Mouse (Mus musculus): ENCODE measurements around the gene Smarca2. TPM values are rescaled to one million over a fixed set of nuclear protein-coding genes. Genes with fewer than 3 reads are reported as not detected.

The Smarca2 gene
- polyA plus RNA-seq, 1 experiment = 2.0 TPM

DNA sequence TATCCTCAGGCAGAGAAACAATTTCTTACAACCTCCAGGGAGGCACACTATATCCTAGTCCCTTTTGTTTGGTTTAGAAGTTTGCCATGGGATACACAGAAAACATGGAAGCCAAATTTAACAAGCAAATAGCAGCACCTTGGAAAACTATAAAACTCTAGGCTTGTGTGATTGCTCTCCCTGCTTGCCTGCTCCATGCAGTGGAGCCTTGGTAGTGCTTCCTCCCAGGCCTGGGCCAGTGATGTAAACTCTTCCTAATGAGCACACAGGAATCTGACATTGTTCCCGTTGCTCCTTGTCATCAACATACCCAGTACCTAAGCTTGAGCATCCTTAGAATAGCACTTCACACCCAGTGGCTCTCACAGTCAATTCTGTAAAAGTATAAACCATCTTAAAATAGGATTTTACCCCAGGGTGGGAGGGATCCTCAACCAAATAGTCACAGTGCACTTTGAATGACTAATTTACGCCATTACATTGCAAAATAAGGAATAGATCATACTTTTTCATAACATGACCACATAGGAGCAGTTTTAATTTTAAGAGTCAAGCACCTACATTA, 1.5 kb upstream of the Smarca2 start:
- H3K4me3 ChIP-seq = peak overlapping the region; percentile 38
- H3ac ChIP-seq (ENCODE audit: control insufficient read depth, insufficient read length) = no peak overlapping the region
- no peaks in the 10 kb centered on the region for H3K79me2 ChIP-seq (ENCODE audit: control insufficient read depth, insufficient read depth)
- no peaks in the 10 kb centered on the region for H3K36me3 ChIP-seq (ENCODE audit: control insufficient read depth, insufficient read depth)
- no peak for TF ChIP-seq REST (IDR thresholded peaks at IDR 0.05; ENCODE audit: insufficient read depth, insufficient read length)
- TF ChIP-seq POLR2AphosphoS2 (IDR thresholded peaks at IDR 0.05; ENCODE audit: insufficient read length, low read depth) = no peak
- no peak for TF ChIP-seq POLR2A (IDR thresholded peaks at IDR 0.05; ENCODE audit: insufficient read length, low read depth)
- no peak for TF ChIP-seq CEBPB (IDR thresholded peaks at IDR 0.05; ENCODE audit: insufficient read depth, poor library complexity, severe bottlenecking)
- TF ChIP-seq USF1 (IDR thresholded peaks at IDR 0.05; ENCODE audit: low read depth) = no peak
- no peak for TF ChIP-seq SRF (IDR thresholded peaks at IDR 0.05; ENCODE audit: control insufficient read depth, insufficient read length, low read depth)
- TF ChIP-seq TCF3 (IDR thresholded peaks at IDR 0.05; ENCODE audit: insufficient read length, low read depth) = no peak
- TF ChIP-seq MAX (IDR thresholded peaks at IDR 0.05; ENCODE audit: low read depth) = no peak
- peaks cover 31% of the 10 kb centered on the region for H3K27me3 ChIP-seq (ENCODE audit: control insufficient read depth, insufficient read depth, insufficient read length)
- peak overlapping the region; percentile 89 for H3K4me2 ChIP-seq (ENCODE audit: low read depth)

DNA sequence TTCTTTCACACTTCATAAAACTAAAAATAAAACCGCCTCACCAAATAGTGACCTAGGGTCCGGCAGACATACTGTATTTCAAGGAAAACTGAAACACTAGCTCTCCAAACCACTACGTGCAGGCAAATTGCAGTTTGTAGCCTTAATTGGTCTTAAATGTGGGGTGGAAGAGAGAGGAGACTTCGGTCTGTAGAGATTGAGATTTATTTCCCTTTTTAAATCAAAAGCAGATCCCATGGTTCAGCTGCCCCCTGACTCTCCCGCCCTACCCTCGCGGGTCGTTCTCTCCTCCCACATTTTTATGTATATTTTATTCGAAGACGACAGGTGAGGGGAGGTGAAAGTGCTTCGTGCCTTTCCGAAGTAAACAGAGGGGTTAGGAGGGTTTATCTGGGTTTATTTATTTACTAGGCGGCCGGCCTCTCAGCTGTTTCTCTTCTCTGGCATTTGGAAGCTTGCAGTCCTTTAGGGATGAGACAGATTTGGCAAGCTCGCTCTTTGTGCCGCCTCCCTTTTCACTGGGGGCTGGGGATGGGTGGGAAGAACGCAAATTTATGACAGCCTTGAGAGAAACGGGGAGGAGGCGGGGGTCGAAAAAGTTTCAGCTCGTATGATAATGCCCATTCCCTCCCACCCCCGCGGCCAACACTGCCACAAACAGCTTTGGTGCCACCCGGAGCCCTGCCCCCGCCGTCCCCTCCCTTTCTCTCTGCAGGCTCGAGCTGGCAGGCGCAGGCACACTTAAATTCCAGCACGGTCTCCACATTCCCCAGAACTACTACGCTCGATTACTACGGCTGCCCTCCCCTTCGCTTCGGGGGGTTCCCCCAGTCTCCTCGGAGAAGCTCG, 720 bp upstream of the Smarca2 start:
- TF ChIP-seq MAX (IDR thresholded peaks at IDR 0.05; ENCODE audit: low read depth) (no peak), USF1 (IDR thresholded peaks at IDR 0.05; ENCODE audit: low read depth) (no peak), MYOG (IDR thresholded peaks at IDR 0.05; ENCODE audit: control insufficient read depth in 1 of 3, insufficient read depth in 1 of 3, insufficient read length in 2 of 3, low read depth in 2 of 3) (no peak), SRF (IDR thresholded peaks at IDR 0.05; ENCODE audit: control insufficient read depth, insufficient read length, low read depth) (no peak), TCF3 (IDR thresholded peaks at IDR 0.05; ENCODE audit: insufficient read length, low read depth) (no peak), TCF12 (IDR thresholded peaks at IDR 0.05; ENCODE audit: insufficient read depth, poor library complexity, severe bottlenecking) (no peak)
- Histone ChIP-seq H3K4me2 (ENCODE audit: low read depth) (peak overlapping the region; percentile 89), H3K79me2 (ENCODE audit: control insufficient read depth, insufficient read depth) (no peaks in the 10 kb centered on the region), H3K36me3 (ENCODE audit: control insufficient read depth, insufficient read depth) (no peaks in the 10 kb centered on the region), H3ac (ENCODE audit: control insufficient read depth, insufficient read length) (peak overlapping the region; percentile 51), H3K27me3 (ENCODE audit: control insufficient read depth, insufficient read depth, insufficient read length) (peaks cover 31% of the 10 kb centered on the region), H3K4me3 (peak overlapping the region; percentile 38)

DNA sequence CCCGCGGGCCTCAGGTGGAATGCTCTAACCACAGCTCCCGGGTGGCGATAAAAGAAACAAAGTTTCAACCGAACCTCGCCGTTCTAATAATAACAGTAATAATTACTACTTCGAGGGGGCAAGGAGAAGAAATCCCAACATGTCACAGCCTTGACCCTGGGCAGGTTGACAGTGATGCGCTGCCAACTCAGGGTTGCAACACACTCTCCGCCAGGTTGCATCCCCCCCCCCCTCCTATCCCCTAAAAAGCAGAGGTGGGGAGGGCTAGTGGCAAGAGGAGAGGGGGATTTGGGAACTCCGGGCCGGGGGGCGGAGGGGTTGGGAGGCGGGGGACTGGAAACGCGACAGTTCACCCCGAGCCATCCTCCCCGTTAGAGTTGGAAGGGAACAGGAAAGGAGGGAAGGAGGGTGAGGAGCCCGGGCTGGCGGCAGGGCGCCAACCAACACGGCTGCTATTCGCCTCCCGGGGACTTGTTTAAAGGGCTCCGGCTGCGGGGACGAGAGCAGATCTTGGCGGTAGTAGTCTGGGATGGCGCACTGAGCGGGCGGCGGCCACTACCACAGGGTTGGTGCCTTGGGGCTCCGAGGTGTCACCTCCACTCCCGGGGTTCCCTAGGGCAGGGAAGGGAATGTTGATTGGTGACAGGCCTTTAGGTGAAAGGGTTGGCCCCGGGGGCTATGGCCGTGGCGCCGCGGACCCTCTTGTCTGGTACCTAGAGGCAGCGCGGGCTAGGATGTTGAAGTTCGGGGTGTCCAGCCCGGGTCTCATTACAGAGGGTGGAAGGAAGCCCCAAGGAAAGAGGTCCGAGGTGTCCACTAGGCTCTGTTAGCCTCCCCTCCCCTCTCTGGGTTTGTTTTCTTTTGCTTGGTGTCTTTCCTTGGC, 829 bp downstream of the Smarca2 start:
- Histone ChIP-seq H3K36me3 (ENCODE audit: control insufficient read depth, insufficient read depth) (no peaks in the 10 kb centered on the region), H3ac (ENCODE audit: control insufficient read depth, insufficient read length) (no peak overlapping the region), H3K27me3 (ENCODE audit: control insufficient read depth, insufficient read depth, insufficient read length) (peaks cover 28% of the 10 kb centered on the region), H3K4me3 (peak overlapping the region; percentile 38), H3K79me2 (ENCODE audit: control insufficient read depth, insufficient read depth) (no peaks in the 10 kb centered on the region), H3K4me2 (ENCODE audit: low read depth) (peak overlapping the region; percentile 94)
- TF ChIP-seq CEBPB (IDR thresholded peaks at IDR 0.05; ENCODE audit: insufficient read depth, poor library complexity, severe bottlenecking) (no peak), TCF12 (IDR thresholded peaks at IDR 0.05; ENCODE audit: insufficient read depth, poor library complexity, severe bottlenecking) (no peak), TCF3 (IDR thresholded peaks at IDR 0.05; ENCODE audit: insufficient read length, low read depth) (no peak), MAX (IDR thresholded peaks at IDR 0.05; ENCODE audit: low read depth) (no peak), MYOG (IDR thresholded peaks at IDR 0.05; ENCODE audit: control insufficient read depth in 1 of 3, insufficient read depth in 1 of 3, insufficient read length in 2 of 3, low read depth in 2 of 3) (no peak), E2F4 (IDR thresholded peaks at IDR 0.05; ENCODE audit: insufficient read depth) (no peak)

DNA sequence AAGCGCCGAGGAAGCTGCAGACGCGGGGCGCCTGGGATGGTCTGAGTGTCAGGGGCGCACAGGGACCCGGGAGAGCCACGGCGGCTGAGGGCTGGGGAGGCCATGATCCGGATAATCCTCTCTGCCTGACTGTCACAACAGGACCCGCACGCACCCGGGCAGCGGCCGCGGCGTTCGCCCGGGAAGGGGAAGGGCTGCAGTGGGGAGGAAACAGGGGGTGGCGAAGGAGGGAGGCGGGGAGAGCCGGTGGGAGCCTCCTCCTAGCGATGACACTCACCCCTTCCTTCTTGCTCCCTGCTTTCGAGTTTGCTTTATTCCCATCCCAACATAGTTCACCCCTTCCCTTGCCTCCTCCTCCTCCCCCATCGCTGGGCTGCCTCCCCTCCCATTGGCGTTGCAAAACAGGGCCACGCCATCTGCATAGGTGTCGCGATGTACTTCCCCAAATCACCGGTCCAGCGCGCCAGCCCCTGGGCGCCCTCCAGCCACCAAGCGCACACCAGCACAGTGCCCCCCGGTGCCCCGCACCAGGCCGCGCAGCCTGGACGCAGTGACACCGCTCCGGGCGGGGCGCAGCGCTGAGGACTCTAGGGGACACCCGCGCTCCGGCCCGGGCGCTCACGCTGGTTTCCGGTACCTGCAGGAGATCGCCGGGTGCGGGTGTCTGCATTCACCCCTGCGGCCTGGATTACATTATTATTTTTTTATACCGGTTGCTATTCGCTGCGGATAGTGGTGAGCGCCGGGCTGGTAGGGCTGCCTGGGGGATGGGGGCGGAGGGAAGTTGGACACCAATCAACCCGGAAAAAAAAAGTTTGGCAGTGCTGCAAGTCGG, 1.7 kb downstream of the Smarca2 start:
- Histone ChIP-seq H3K27me3 (ENCODE audit: control insufficient read depth, insufficient read depth, insufficient read length) (peaks cover 28% of the 10 kb centered on the region), H3K79me2 (ENCODE audit: control insufficient read depth, insufficient read depth) (no peaks in the 10 kb centered on the region), H3K4me3 (peak overlapping the region; percentile 38), H3ac (ENCODE audit: control insufficient read depth, insufficient read length) (peak overlapping the region; percentile 5), H3K36me3 (ENCODE audit: control insufficient read depth, insufficient read depth) (no peaks in the 10 kb centered on the region), H3K4me2 (ENCODE audit: low read depth) (peak overlapping the region; percentile 94)
- TF ChIP-seq CEBPB (IDR thresholded peaks at IDR 0.05; ENCODE audit: insufficient read depth, poor library complexity, severe bottlenecking) (no peak), USF1 (IDR thresholded peaks at IDR 0.05; ENCODE audit: low read depth) (no peak), MYOD1 (IDR thresholded peaks at IDR 0.05; ENCODE audit: control insufficient read depth in 1 of 3, insufficient read length in 2 of 3, low read depth in 2 of 3) (no peak), SRF (IDR thresholded peaks at IDR 0.05; ENCODE audit: control insufficient read depth, insufficient read length, low read depth) (no peak), MYOG (IDR thresholded peaks at IDR 0.05; ENCODE audit: control insufficient read depth in 1 of 3, insufficient read depth in 1 of 3, insufficient read length in 2 of 3, low read depth in 2 of 3) (no peak), MAX (IDR thresholded peaks at IDR 0.05; ENCODE audit: low read depth) (no peak), TCF12 (IDR thresholded peaks at IDR 0.05; ENCODE audit: insufficient read depth, poor library complexity, severe bottlenecking) (no peak), POLR2A (IDR thresholded peaks at IDR 0.05; ENCODE audit: insufficient read length, low read depth) (no peak), POLR2AphosphoS2 (IDR thresholded peaks at IDR 0.05; ENCODE audit: insufficient read length, low read depth) (no peak), E2F4 (IDR thresholded peaks at IDR 0.05; ENCODE audit: insufficient read depth) (no peak), REST (IDR thresholded peaks at IDR 0.05; ENCODE audit: insufficient read depth, insufficient read length) (no peak), TCF3 (IDR thresholded peaks at IDR 0.05; ENCODE audit: insufficient read length, low read depth) (no peak)

All from myocyte (in vitro differentiated cells).